Mouse (Mus musculus): ENCODE data around the gene Wdtc1. TPM values are rescaled to one million over a fixed set of nuclear protein-coding genes. Genes with fewer than 3 reads are reported as not detected.

The Wdtc1 gene
- polyA plus RNA-seq, 1 experiment from 2014 or later, result 12.0 TPM

- H3K9ac ChIP-seq, result no peak overlapping the region
- no peak for ATAC-seq (replicated peaks; ENCODE audit: low FRiP score)
- H3K9me3 ChIP-seq (replicated peaks), result no peaks in the 10 kb centered on the region
- H3K36me3 ChIP-seq, result peaks cover 57% of the 10 kb centered on the region
- H3K4me3 ChIP-seq (replicated peaks), result no peak overlapping the region
- H3K4me1 ChIP-seq, result no peaks in the 10 kb centered on the region
- no peak overlapping the region for H3K4me2 ChIP-seq
- 79% methylated on average over 7 of the region's 7 CpGs for WGBS
- no peaks in the 10 kb centered on the region for H3K27me3 ChIP-seq
- no peak overlapping the region for H3K27ac ChIP-seq
Observed at GRCm38 (mm10) chr4:133305825-133306224, 47.5 kb downstream of the Wdtc1 start.

DNA sequence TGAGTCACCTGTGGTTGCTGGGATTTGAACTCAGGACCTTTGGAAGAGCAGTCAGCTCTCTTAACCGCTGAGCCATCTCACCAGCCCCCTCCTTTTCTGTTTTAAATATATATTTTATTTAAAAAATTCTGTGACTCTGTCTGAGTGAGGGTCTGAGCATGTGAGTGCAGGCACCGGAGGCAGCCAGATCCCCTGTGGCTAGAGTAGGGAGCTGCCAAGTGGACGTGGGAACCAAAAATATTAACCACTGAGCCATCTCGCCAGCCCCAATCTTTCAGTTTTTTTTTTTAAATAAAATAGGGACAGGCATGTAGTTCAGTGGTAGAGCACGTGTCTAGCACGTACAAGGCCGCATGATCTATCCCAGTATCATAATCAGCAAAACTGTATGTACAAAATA is 48.5 kb downstream of the Wdtc1 start:
- Histone ChIP-seq H3K27me3 (no peaks in the 10 kb centered on the region), H3K9me3 (replicated peaks) (no peaks in the 10 kb centered on the region), H3K27ac (no peak overlapping the region), H3K4me3 (replicated peaks) (no peak overlapping the region), H3K4me2 (no peak overlapping the region), H3K4me1 (no peaks in the 10 kb centered on the region), H3K9ac (no peak overlapping the region), H3K36me3 (peaks cover 67% of the 10 kb centered on the region)
- no peak for ATAC-seq (replicated peaks; ENCODE audit: low FRiP score)
- WGBS, result 93% methylated on average over 7 of the region's 7 CpGs

- no peak overlapping the region for H3K4me3 ChIP-seq (replicated peaks)
- peaks cover 18% of the 10 kb centered on the region for H3K4me1 ChIP-seq
- H3K9me3 ChIP-seq (replicated peaks), result no peaks in the 10 kb centered on the region
- H3K27me3 ChIP-seq, result no peaks in the 10 kb centered on the region
- H3K36me3 ChIP-seq, result peaks cover 60% of the 10 kb centered on the region
- ATAC-seq (replicated peaks; ENCODE audit: low FRiP score), result no peak
- H3K9ac ChIP-seq, result no peak overlapping the region
- WGBS, result 85% methylated on average over 5 of the region's 5 CpGs
- no peak overlapping the region for H3K27ac ChIP-seq
- H3K4me2 ChIP-seq, result no peak overlapping the region
Observed at GRCm38 (mm10) chr4:133302668-133303067, 50.6 kb downstream of the Wdtc1 start.

DNA sequence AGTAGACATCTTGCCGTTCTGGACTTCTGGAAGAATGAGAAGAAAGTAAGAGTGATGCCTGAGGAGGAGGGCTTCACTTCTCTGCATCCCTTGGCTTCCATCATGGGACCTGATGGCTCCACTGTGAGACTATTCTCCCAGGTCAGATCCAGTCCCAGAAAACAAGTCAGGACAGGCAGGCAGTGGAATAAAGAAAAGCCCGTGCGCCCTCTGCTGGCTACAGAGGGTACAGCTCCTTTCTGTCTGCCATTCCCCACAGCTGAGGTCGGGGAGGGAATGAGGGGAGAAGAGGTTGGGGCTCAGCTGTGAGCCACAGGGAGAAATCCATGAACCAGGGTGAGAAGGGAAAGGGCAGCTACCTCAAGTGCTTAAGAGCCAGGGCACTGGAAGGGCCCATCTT is 51.5 kb downstream of the Wdtc1 start:
- no peak overlapping the region for H3K27ac ChIP-seq
- no peaks in the 10 kb centered on the region for H3K27me3 ChIP-seq
- H3K4me2 ChIP-seq, result no peak overlapping the region
- ATAC-seq (replicated peaks; ENCODE audit: low FRiP score), result no peak
- WGBS, result 22% methylated on average over 4 of the region's 4 CpGs
- no peak overlapping the region for H3K9ac ChIP-seq
- no peaks in the 10 kb centered on the region for H3K9me3 ChIP-seq (replicated peaks)
- H3K4me1 ChIP-seq, result peaks cover 22% of the 10 kb centered on the region
- peaks cover 60% of the 10 kb centered on the region for H3K36me3 ChIP-seq
- no peak overlapping the region for H3K4me3 ChIP-seq (replicated peaks)

DNA sequence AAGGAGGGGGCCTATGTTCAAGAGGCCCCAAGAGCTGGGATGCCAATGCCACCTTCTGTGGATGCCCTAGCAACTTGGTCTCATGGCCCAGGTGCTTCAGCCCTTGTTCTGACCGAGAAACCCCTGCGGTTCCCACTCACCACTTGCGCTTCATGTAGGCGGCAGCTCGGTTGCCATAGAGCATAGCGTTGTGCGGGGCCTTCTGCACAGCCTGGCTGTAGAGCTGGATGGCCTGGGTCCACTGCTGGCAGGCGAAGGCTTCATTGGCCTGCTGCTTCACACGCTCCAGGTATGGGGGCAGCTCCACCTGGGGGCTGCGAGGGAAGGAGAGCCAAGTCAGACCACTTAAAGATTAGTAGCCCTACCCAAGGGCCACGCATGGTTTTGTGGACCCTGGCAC is 52.9 kb downstream of the Wdtc1 start:
- ATAC-seq (replicated peaks; ENCODE audit: low FRiP score), result no peak
- Histone ChIP-seq H3K27ac (no peak overlapping the region), H3K4me2 (no peak overlapping the region), H3K36me3 (peaks cover 64% of the 10 kb centered on the region), H3K4me1 (peaks cover 22% of the 10 kb centered on the region), H3K27me3 (no peaks in the 10 kb centered on the region), H3K4me3 (replicated peaks) (no peak overlapping the region), H3K9me3 (replicated peaks) (no peaks in the 10 kb centered on the region), H3K9ac (no peak overlapping the region)
- 85% methylated on average over 11 of the region's 11 CpGs for WGBS

DNA sequence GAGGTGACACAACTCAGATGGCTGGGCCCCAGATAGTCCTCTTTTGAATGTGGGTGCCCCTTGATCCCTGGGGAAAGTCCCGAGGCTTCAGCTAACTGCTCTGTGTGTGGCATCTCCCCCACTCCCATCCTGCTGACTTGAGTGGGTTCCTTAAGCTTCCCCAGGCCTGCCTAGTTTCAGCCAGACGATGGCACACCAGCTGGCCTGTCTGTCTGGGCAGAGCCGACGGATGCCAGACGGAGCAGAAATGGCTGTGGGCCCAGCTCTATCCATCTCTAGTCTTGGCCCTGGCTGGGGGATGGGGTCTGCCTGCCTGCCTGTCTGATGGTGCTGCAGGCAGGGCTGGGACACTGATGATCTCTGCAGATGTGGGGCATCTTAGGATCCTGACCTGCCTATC is 53.6 kb downstream of the Wdtc1 start:
- no peak overlapping the region for H3K4me3 ChIP-seq (replicated peaks)
- 56% methylated on average over 5 of the region's 5 CpGs for WGBS
- peaks cover 65% of the 10 kb centered on the region for H3K36me3 ChIP-seq
- no peak overlapping the region for H3K4me2 ChIP-seq
- 0 out of 2 replicates have a peak, but pooled peaks cover 1% of the 10 kb centered on the region for H3K27me3 ChIP-seq
- H3K27ac ChIP-seq, result no peak overlapping the region
- peaks cover 23% of the 10 kb centered on the region for H3K4me1 ChIP-seq
- no peak for ATAC-seq (replicated peaks; ENCODE audit: low FRiP score)
- H3K9ac ChIP-seq, result no peak overlapping the region
- no peaks in the 10 kb centered on the region for H3K9me3 ChIP-seq (replicated peaks)

DNA sequence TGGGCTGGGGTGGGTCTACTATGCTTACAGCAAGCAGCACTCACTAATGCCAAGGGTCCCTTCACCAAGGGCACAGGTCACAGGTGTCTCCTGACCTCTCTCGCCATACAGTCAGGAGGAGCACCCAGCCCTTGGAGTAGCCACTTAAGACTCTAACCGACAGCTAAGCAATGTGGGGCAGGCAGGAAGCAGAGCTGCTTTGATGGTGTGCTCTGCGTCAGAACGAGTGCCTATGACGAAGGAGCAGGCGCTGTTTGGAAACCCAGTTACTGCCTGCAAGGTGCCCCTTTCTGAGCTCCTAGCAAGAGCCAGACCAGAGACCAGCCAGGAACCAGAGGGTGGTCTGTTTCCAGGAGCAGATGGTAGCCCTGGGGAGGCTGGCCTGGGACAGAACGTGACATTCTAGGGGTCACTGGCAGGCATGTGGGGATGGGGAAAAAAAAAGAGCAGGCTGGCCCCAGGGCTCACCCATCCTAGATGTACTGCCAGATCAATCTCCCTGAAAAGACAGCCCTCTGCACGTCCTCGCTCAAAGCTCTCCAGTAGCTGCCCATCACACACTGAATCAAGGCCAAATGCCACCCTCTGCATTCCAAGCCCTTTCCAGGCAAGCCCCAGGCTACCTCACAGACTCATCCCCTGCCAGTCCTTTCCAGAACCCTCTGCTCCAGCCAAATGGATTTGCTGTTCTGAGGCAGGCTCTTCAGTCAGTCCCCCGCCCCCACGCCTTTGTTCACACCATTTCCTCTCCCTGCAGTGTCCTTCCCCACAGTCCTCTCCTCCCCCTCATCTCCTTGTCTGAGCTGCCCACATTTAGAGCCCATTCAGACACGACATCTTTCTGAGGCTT is 54.5 kb downstream of the Wdtc1 start:
- H3K27ac ChIP-seq, result no peak overlapping the region
- 0 out of 2 replicates have a peak overlapping the region, but pooled peaks have one; percentile 1 for H3K9ac ChIP-seq
- H3K27me3 ChIP-seq, result 0 out of 2 replicates have a peak, but pooled peaks cover 3% of the 10 kb centered on the region
- H3K4me3 ChIP-seq (replicated peaks), result no peak overlapping the region
- H3K9me3 ChIP-seq (replicated peaks), result no peaks in the 10 kb centered on the region
- 46% methylated on average over 12 of the region's 12 CpGs for WGBS
- peaks cover 64% of the 10 kb centered on the region for H3K36me3 ChIP-seq
- ATAC-seq (replicated peaks; ENCODE audit: low FRiP score), result no peak
- peaks cover 32% of the 10 kb centered on the region for H3K4me1 ChIP-seq
- no peak overlapping the region for H3K4me2 ChIP-seq

DNA sequence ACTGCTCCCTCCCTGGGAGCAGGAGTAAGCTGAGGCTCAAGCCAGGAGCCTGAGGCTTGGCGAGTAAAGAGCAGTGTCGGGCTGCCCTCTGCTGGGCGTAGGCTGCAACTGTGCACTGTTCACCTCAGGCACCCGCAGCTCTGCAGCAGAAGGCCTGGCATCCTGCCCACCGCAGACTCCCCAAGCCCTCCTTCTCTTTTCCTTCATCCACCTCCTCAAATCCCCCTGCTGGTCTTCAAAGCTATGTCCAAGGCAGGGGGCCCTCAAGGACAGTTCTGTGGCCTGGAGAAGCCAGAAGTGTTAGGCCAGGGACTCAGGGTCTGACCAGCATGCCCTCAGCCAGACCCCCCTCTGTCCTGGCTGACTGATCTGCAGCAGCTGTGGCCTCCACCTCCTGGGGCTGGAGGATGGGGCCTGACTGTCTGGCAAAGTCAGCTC is 55.5 kb downstream of the Wdtc1 start:
- Histone ChIP-seq H3K4me2 (no peak overlapping the region), H3K27me3 (0 out of 2 replicates have a peak, but pooled peaks cover 3% of the 10 kb centered on the region), H3K4me1 (peaks cover 42% of the 10 kb centered on the region), H3K4me3 (replicated peaks) (no peak overlapping the region), H3K9me3 (replicated peaks) (no peaks in the 10 kb centered on the region), H3K9ac (no peak overlapping the region), H3K27ac (peak overlapping the region; percentile 29; the same call in 1 of the 2 replicates), H3K36me3 (peaks cover 54% of the 10 kb centered on the region)
- WGBS, result 0% methylated on average over 5 of the region's 5 CpGs
- ATAC-seq (replicated peaks; ENCODE audit: low FRiP score), result peak; percentile 52

DNA sequence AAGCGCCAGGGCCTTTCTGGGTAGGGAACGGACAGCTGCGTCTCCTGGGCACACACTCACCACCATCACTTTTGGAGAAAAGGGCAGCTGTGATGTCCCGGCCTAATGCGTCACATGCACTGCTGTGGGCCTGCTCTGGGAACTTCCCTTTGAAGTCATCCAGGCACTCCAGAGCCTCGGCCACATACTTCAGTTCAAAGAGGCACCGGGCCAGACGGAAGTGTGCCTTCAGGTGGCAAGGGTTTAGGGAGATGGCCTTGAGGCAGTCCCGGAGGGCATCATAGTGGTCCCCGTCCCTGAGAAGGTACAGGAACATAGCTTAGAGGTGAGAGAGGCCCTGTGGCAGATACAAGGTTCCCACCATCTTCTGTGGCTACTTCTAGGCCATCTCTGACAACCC is 55.9 kb downstream of the Wdtc1 start:
- Histone ChIP-seq H3K27me3 (0 out of 2 replicates have a peak, but pooled peaks cover 3% of the 10 kb centered on the region), H3K36me3 (peaks cover 50% of the 10 kb centered on the region), H3K27ac (no peak overlapping the region), H3K4me3 (replicated peaks) (no peak overlapping the region), H3K9me3 (replicated peaks) (no peaks in the 10 kb centered on the region), H3K9ac (no peak overlapping the region), H3K4me1 (peaks cover 46% of the 10 kb centered on the region), H3K4me2 (no peak overlapping the region)
- ATAC-seq (replicated peaks; ENCODE audit: low FRiP score), result no peak
- WGBS, result 67% methylated on average over 10 of the region's 10 CpGs

GRCm38 (mm10) chr4:133294084-133294483 is 59.2 kb downstream of the Wdtc1 start:
- Histone ChIP-seq H3K4me2 (peak overlapping the region; percentile 39), H3K27ac (peak overlapping the region; percentile 91)
- no peak for ATAC-seq (replicated peaks; ENCODE audit: low FRiP score)

GRCm38 (mm10) chr4:133292901-133293843 is 60.1 kb downstream of the Wdtc1 start:
- H3K9ac ChIP-seq, result peak overlapping the region; percentile 29; the same call in 1 of the 2 replicates
- WGBS, result 19% methylated on average over 24 of the region's 24 CpGs
- H3K36me3 ChIP-seq, result peaks cover 21% of the 10 kb centered on the region
- ATAC-seq (replicated peaks; ENCODE audit: low FRiP score), result peak; percentile 85
- H3K9me3 ChIP-seq (replicated peaks), result no peaks in the 10 kb centered on the region
- H3K27ac ChIP-seq, result peak overlapping the region; percentile 91
- peak overlapping the region; percentile 9; the same call in 1 of the 2 replicates for H3K4me3 ChIP-seq (replicated peaks)
- H3K27me3 ChIP-seq, result 0 out of 2 replicates have a peak, but pooled peaks cover 3% of the 10 kb centered on the region
- H3K4me2 ChIP-seq, result peak overlapping the region; percentile 39
- H3K4me1 ChIP-seq, result peaks cover 35% of the 10 kb centered on the region

More at GRCm38 (mm10) chr4:133294084-133294483, 59.2 kb downstream of the Wdtc1 start:
- peaks cover 44% of the 10 kb centered on the region for H3K4me1 ChIP-seq
- H3K36me3 ChIP-seq, result peaks cover 21% of the 10 kb centered on the region
- H3K4me3 ChIP-seq (replicated peaks), result no peak overlapping the region
- H3K9ac ChIP-seq, result 0 out of 2 replicates have a peak overlapping the region, but pooled peaks have one; percentile 11
- WGBS, result 42% methylated on average over 11 of the region's 11 CpGs
- H3K9me3 ChIP-seq (replicated peaks), result no peaks in the 10 kb centered on the region
- 0 out of 2 replicates have a peak, but pooled peaks cover 3% of the 10 kb centered on the region for H3K27me3 ChIP-seq

All from kidney, embryonic 15.5 days (tissue).